Mouse (Mus musculus) small intestine, adult 2 months (tissue): Measurements from ENCODE around the gene Kcnmb1.

ENCODE experiments used
- CTCF ChIP-seq: fragments of 200-500 bp; IDR thresholded peaks from 2 replicates; pipeline ENCODE4 v1.5.1; 2012; ENCODE audit warnings: low read depth, mild to moderate bottlenecking, control low read depth, inconsistent platforms, low read length, moderate library complexity, mixed read lengths; ENCODE audit not compliant: insufficient replicate concordance, insufficient read length; ENCODE audit errors: extremely low read depth
- POLR2A ChIP-seq: fragments of 200-500 bp; IDR thresholded peaks from 2 replicates; pipeline ENCODE4 v1.6.1; 2012; ENCODE audit warnings: low read depth, mild to moderate bottlenecking, control low read depth, inconsistent platforms, low read length, moderate library complexity

GRCm38 (mm10) chr11:33917574-33917973 lies 45.2 kb upstream of the Kcnmb1 start:
- peak; percentile 98 for TF ChIP-seq CTCF
- TF ChIP-seq POLR2A: no peak
